Mouse (Mus musculus) olfactory bulb, adult 2 months (tissue): ENCODE measurements around the gene Efna1. TPM values are rescaled to one million over a fixed set of nuclear protein-coding genes. Genes with fewer than 3 reads are reported as not detected.

Source experiments
- H3K27ac ChIP-seq: fragments of 200-500 bp; 2 replicates; pipeline ENCODE4 v1.5.1; 2012; ENCODE audit warnings: low read depth, low read length; ENCODE audit not compliant: insufficient read depth
- H3K4me1 ChIP-seq: fragments of 200-500 bp; 2 replicates; pipeline ENCODE4 v1.6.1; 2012; ENCODE audit warnings: low read length; ENCODE audit not compliant: control insufficient read depth, insufficient read depth
- H3K4me3 ChIP-seq: fragments of 200-500 bp; 2 replicates; pipeline ENCODE4 v1.5.1; 2012; ENCODE audit warnings: mild to moderate bottlenecking, low read depth, low read length, moderate library complexity; ENCODE audit not compliant: insufficient read depth
- CTCF ChIP-seq: fragments of 200-500 bp; IDR thresholded peaks from 2 replicates; pipeline ENCODE4 v1.5.1; 2012; ENCODE audit warnings: low read depth, mild to moderate bottlenecking, low read length, moderate library complexity; ENCODE audit not compliant: insufficient read depth
- POLR2A ChIP-seq: fragments of 200-500 bp; IDR thresholded peaks from 2 replicates; pipeline ENCODE4 v1.6.1; 2012; ENCODE audit warnings: mild to moderate bottlenecking, low read depth, low read length, moderate library complexity; ENCODE audit not compliant: insufficient read depth
- WGBS: fragments of 180-500 bp; shearing (Covaris S2); methylation state at CpG from one replicate; pipeline ENCODE4 v1.1.7; 2018; 5-methylcytosine and 5-hydroxymethylcytosine counted together
- polyA plus RNA-seq: library from polyadenylated mRNA; stranded (reverse); fragments of >200 nt; gene quantifications from 2 replicates; pipeline ENCODE4 v1.2.4, GENCODE M21; 2012; ENCODE audit warnings: low replicate concordance; ENCODE audit not compliant: missing spikeins, insufficient read depth, insufficient read length

Gene Efna1
- polyA plus RNA-seq, 1 experiment, result not detected

- 62% methylated on average over 4 of the region's 4 CpGs for WGBS
- H3K4me1 ChIP-seq, result peaks cover 39% of the 10 kb centered on the region
- no peak overlapping the region for H3K27ac ChIP-seq
- H3K4me3 ChIP-seq, result no peak overlapping the region
- no peak for TF ChIP-seq POLR2A
- TF ChIP-seq CTCF, result no peak
Observed at GRCm38 (mm10) chr3:89229276-89229675, 51.7 kb downstream of the Efna1 start.

- Histone ChIP-seq H3K27ac (peak within 1 kb of the TSS; percentile 43), H3K4me1 (peaks cover 44% of the 10 kb centered on the region), H3K4me3 (peak within 1 kb of the TSS; percentile 45)
- 49% methylated on average over 10 of the region's 10 CpGs for WGBS
- TF ChIP-seq POLR2A (no peak), CTCF (no peak)
Observed at GRCm38 (mm10) chr3:89228836-89229235, 52.1 kb downstream of the Efna1 start, which contains the start of gene Muc1. Gene Muc1, plus strand, starts transcription at chr3:89229057.

- 0% methylated on average over 20 of the region's 20 CpGs for WGBS
- Histone ChIP-seq H3K27ac (peak overlapping the region; percentile 43), H3K4me3 (peak overlapping the region; percentile 45), H3K4me1 (peaks cover 48% of the 10 kb centered on the region)
- TF ChIP-seq POLR2A, result no peak
- peak; percentile 97 for TF ChIP-seq CTCF
Observed at GRCm38 (mm10) chr3:89228180-89228549, 52.8 kb downstream of the Efna1 start.

- Histone ChIP-seq H3K4me1 (peaks cover 52% of the 10 kb centered on the region), H3K4me3 (peak overlapping the region; percentile 45), H3K27ac (peak overlapping the region; percentile 43)
- WGBS, result 3% methylated on average over 41 of the region's 41 CpGs
- TF ChIP-seq POLR2A (0 out of 2 replicates have a peak, but pooled peaks have one; percentile 32), CTCF (no peak)
Observed at GRCm38 (mm10) chr3:89227307-89228179, 53.4 kb downstream of the Efna1 start.

GRCm38 (mm10) chr3:89226900-89227299 lies 54.0 kb downstream of the Efna1 start, which contains the start of gene Mtx1:
Gene Mtx1, minus strand, starts transcription at chr3:89227088.
- TF ChIP-seq POLR2A (no peak), CTCF (no peak)
- peaks cover 52% of the 10 kb centered on the region for H3K4me1 ChIP-seq
- WGBS, result 4% methylated on average over 21 of the region's 21 CpGs

GRCm38 (mm10) chr3:89226361-89226760 lies 54.6 kb downstream of the Efna1 start:
- Histone ChIP-seq H3K4me1 (peaks cover 52% of the 10 kb centered on the region), H3K27ac (peak overlapping the region; percentile 92), H3K4me3 (peak overlapping the region; percentile 45)
- TF ChIP-seq CTCF (no peak), POLR2A (no peak)
- WGBS, result 12% methylated on average over 11 of the region's 11 CpGs

More at GRCm38 (mm10) chr3:89226900-89227299, 54.0 kb downstream of the Efna1 start, which contains the start of gene Mtx1:
- peak within 1 kb of the TSS; percentile 45 for H3K4me3 ChIP-seq
- peak within 1 kb of the TSS; percentile 92 for H3K27ac ChIP-seq

GRCm38 (mm10) chr3:89225918-89226317 lies 55.0 kb downstream of the Efna1 start:
- 21% methylated on average over 4 of the region's 4 CpGs for WGBS
- no peak for TF ChIP-seq CTCF
- TF ChIP-seq POLR2A, result 0 out of 2 replicates have a peak, but pooled peaks have one; percentile 28
- peaks cover 52% of the 10 kb centered on the region for H3K4me1 ChIP-seq
- H3K27ac ChIP-seq, result peak overlapping the region; percentile 92
- H3K4me3 ChIP-seq, result peak overlapping the region; percentile 45

GRCm38 (mm10) chr3:89225321-89225815 lies 55.6 kb downstream of the Efna1 start:
- WGBS, result 34% methylated on average over 12 of the region's 12 CpGs
- Histone ChIP-seq H3K27ac (peak overlapping the region; percentile 92), H3K4me1 (peaks cover 52% of the 10 kb centered on the region), H3K4me3 (peak overlapping the region; percentile 45)
- TF ChIP-seq CTCF (no peak), POLR2A (no peak)

- Histone ChIP-seq H3K4me3 (peak overlapping the region; percentile 45), H3K27ac (peak overlapping the region; percentile 92), H3K4me1 (peaks cover 52% of the 10 kb centered on the region)
- TF ChIP-seq POLR2A (no peak), CTCF (no peak)
- WGBS, result 44% methylated on average over 11 of the region's 11 CpGs
Observed at GRCm38 (mm10) chr3:89224796-89225195, 56.1 kb downstream of the Efna1 start.

Other genes with a start within 250 kb of the Efna1 start
- not detected in 2 replicates for gene Rusc1, start 187.8 kb downstream of the Efna1 start, polyA plus RNA-seq
- gene Gm43738, start 180.0 kb downstream of the Efna1 start, polyA plus RNA-seq, result not detected in 2 replicates
- gene Fdps, start 179.2 kb downstream of the Efna1 start, polyA plus RNA-seq, result not detected in 2 replicates
- gene Pklr, start 145.0 kb downstream of the Efna1 start, polyA plus RNA-seq, result not detected in 2 replicates
- gene Hcn3, start 120.9 kb downstream of the Efna1 start, polyA plus RNA-seq, result not detected in 2 replicates
- not detected in 2 replicates for gene Clk2, start 116.3 kb downstream of the Efna1 start, polyA plus RNA-seq
- not detected in 2 replicates for gene Scamp3, start 103.7 kb downstream of the Efna1 start, polyA plus RNA-seq
- gene Fam189b, start 98.0 kb downstream of the Efna1 start, polyA plus RNA-seq, result not detected in 2 replicates
- gene Gba, start 78.2 kb downstream of the Efna1 start, polyA plus RNA-seq, result not detected in 2 replicates
- not detected in 2 replicates for gene Thbs3, start 66.0 kb downstream of the Efna1 start, polyA plus RNA-seq
- gene Mtx1, start 54.1 kb downstream of the Efna1 start, polyA plus RNA-seq, result not detected in 2 replicates
- not detected in 2 replicates for gene Muc1, start 52.1 kb downstream of the Efna1 start, polyA plus RNA-seq
- gene Krtcap2, start 35.2 kb downstream of the Efna1 start, polyA plus RNA-seq, result not detected in 2 replicates
- gene Trim46, start 34.8 kb downstream of the Efna1 start, polyA plus RNA-seq, result not detected in 2 replicates
- gene Dpm3, start 21.8 kb downstream of the Efna1 start, polyA plus RNA-seq, result not detected in 2 replicates
- not detected in 2 replicates for gene Slc50a1, start 10.6 kb downstream of the Efna1 start, polyA plus RNA-seq
- not detected in 2 replicates for gene Efna3, start 41.8 kb upstream of the Efna1 start, polyA plus RNA-seq
- not detected in 2 replicates for gene Efna4, start 56.9 kb upstream of the Efna1 start, polyA plus RNA-seq
- gene Adam15, start 68.9 kb upstream of the Efna1 start, polyA plus RNA-seq, result not detected in 2 replicates
- not detected in 2 replicates for gene Dcst2, start 80.8 kb upstream of the Efna1 start, polyA plus RNA-seq
- not detected in 2 replicates for gene Dcst1, start 84.1 kb upstream of the Efna1 start, polyA plus RNA-seq
- not detected in 2 replicates for gene Zbtb7b, start 113.6 kb upstream of the Efna1 start, polyA plus RNA-seq
- gene Lenep, start 121.7 kb upstream of the Efna1 start, polyA plus RNA-seq, result not detected in 2 replicates
- not detected in 2 replicates for gene Flad1, start 130.7 kb upstream of the Efna1 start, polyA plus RNA-seq
- not detected in 2 replicates for gene Cks1b, start 137.2 kb upstream of the Efna1 start, polyA plus RNA-seq
- not detected in 2 replicates for gene Shc1, start 137.3 kb upstream of the Efna1 start, polyA plus RNA-seq
- not detected in 2 replicates for gene Pygo2, start 149.1 kb upstream of the Efna1 start, polyA plus RNA-seq
- gene Pbxip1, start 155.6 kb upstream of the Efna1 start, polyA plus RNA-seq, result not detected in 2 replicates
- gene Pmvk, start 173.4 kb upstream of the Efna1 start, polyA plus RNA-seq, result not detected in 2 replicates
- gene Kcnn3, start 239.0 kb upstream of the Efna1 start, polyA plus RNA-seq, result not detected in 2 replicates